Mouse (Mus musculus) kidney, adult 2 months (tissue): ENCODE results near the gene Mcur1. TPM values are rescaled to one million over a fixed set of nuclear protein-coding genes. Genes with fewer than 3 reads are reported as not detected.

Experiments
- DNase-seq: peaks from one replicate; pipeline ENCODE4 v3.0.0; 2021
- H3K27ac ChIP-seq: fragments of 200-500 bp; 2 replicates; pipeline ENCODE4 v1.5.1; 2012; ENCODE audit warnings: low read depth, low read length, control low read depth, inconsistent platforms; ENCODE audit not compliant: insufficient read depth
- H3K27me3 ChIP-seq: fragments of 200-500 bp; replicated peaks from 2 replicates; pipeline ENCODE4 v1.6.1; 2012; ENCODE audit warnings: mild to moderate bottlenecking, moderate library complexity, low read length, inconsistent platforms; ENCODE audit not compliant: control insufficient read depth, insufficient read depth
- H3K36me3 ChIP-seq: fragments of 200-500 bp; 2 replicates; pipeline ENCODE4 v1.6.1; 2012; ENCODE audit warnings: mild to moderate bottlenecking, moderate library complexity, low read length, inconsistent platforms; ENCODE audit not compliant: control insufficient read depth, insufficient read depth
- H3K4me1 ChIP-seq: fragments of 200-500 bp; 2 replicates; pipeline ENCODE4 v1.6.1; 2011; ENCODE audit warnings: low read length; ENCODE audit not compliant: control insufficient read depth, insufficient read depth
- H3K4me3 ChIP-seq: fragments of 200-500 bp; 2 replicates; pipeline ENCODE4 v1.5.1; 2011; ENCODE audit warnings: mild to moderate bottlenecking, low read depth, low read length, control low read depth; ENCODE audit not compliant: insufficient read depth
- CTCF ChIP-seq: fragments of 200-500 bp; conservative IDR thresholded peaks from 2 replicates; pipeline ENCODE4 v1.5.1; 2011; ENCODE audit warnings: low read depth, mild to moderate bottlenecking, control low read depth, low read length, moderate library complexity, mixed read lengths; ENCODE audit not compliant: insufficient read depth, insufficient read length
- POLR2A ChIP-seq: fragments of 200-500 bp; IDR thresholded peaks from one replicate; pipeline ENCODE4 v1.6.1; 2011; ENCODE audit warnings: low read depth, low read length, control low read depth
- WGBS: fragments of 180-500 bp; shearing (Covaris S2); methylation state at CpG from one replicate; pipeline ENCODE4 v1.1.7; 2018; 5-methylcytosine and 5-hydroxymethylcytosine counted together
- polyA plus RNA-seq: library from polyadenylated mRNA; depleted of rRNA; stranded (reverse); fragments of >200 nt; gene quantifications from 2 replicates; pipeline ENCODE4 v1.2.3, GENCODE M21; 2012

Gene Mcur1
- polyA plus RNA-seq, 1 experiment, result 87.2 TPM

DNA sequence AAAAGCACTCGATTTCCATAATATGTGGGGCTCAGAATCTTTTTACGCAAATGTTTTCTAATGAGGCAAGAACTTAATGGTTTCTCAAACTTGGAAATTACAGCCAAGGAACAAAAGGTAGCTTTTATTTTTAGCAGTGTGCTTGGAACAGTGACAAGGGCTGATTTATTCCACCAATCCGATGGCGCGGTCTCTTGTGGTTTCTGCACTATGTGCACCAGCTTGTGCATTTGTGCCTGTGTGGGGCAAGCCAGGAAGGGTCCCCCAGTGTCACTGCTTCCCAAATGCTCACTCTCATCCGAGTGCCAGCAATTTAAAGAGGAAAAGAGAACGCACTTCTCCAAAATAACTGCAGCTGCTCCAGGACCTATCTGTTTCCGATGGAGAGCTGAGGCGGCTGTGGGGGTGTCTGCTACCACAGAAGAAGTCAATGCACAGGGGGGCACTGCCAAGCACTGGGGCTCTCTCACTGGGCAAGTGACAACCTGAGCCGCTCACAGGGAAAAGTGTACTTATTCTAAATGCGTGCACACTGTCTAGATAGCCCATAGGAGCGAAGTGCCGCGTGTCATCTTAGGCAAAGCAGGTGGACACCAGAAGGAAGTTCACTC lies 19.7 kb downstream of the Mcur1 start:
- no peaks in the 10 kb centered on the region; the same call in 1 of the 2 replicates for H3K36me3 ChIP-seq
- TF ChIP-seq POLR2A (no peak), CTCF (no peak)
- no peak overlapping the region for H3K4me3 ChIP-seq
- DNase-seq, result peak; percentile 44
- H3K4me1 ChIP-seq, result peaks cover 12% of the 10 kb centered on the region
- no peaks in the 10 kb centered on the region for H3K27me3 ChIP-seq
- H3K27ac ChIP-seq, result no peak overlapping the region
- WGBS, result 77% methylated on average over 14 of the region's 14 CpGs

DNA sequence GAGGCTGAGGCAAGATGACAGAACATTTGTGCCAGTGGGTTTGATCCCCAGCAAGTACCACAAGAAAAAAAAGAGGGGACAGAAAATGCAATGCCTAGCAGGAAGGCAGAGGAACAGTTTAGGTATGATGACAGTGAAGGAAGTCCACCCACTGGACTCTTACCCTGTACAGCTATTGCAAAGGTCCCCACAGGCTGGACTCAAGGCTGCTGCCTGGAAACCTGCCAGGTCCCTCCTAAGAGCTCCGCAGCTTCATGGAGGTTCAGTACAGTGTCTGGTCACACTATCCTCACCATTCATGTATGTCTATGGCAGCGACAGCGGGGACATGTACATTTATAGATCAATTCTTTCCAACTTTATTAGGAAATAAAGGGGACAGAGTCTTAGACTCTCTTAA lies 20.6 kb downstream of the Mcur1 start:
- peak; percentile 84 for DNase-seq
- TF ChIP-seq CTCF (no peak), POLR2A (no peak)
- no peak overlapping the region for H3K4me3 ChIP-seq
- no peaks in the 10 kb centered on the region; the same call in 1 of the 2 replicates for H3K36me3 ChIP-seq
- H3K4me1 ChIP-seq, result peaks cover 12% of the 10 kb centered on the region
- H3K27ac ChIP-seq, result peak overlapping the region; percentile 42; the same call in 1 of the 2 replicates
- 84% methylated on average over 3 of the region's 3 CpGs for WGBS
- H3K27me3 ChIP-seq, result no peaks in the 10 kb centered on the region

DNA sequence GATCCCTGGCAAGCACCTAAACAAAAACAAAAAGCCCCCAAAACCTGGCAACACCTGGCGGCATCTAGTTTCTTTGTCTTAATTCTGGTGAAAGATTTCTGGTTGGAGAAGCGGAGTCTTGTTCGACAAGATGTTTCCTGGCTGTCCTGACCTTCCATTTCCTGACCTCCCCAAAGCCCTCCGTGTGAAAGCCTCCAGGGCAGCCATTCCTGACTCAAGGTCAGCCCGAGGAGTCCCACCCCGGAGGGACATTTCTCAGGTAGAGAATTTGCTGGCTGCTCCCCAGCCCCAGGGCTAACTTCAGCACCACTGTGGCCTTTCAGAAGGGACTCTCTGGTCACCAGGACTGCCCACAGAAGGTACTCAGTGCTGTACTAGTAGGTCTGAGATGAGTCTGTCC lies 22.1 kb downstream of the Mcur1 start:
- H3K4me1 ChIP-seq, result peaks cover 12% of the 10 kb centered on the region
- no peaks in the 10 kb centered on the region for H3K36me3 ChIP-seq
- no peak overlapping the region for H3K27ac ChIP-seq
- TF ChIP-seq CTCF (no peak), POLR2A (no peak)
- no peak overlapping the region for H3K4me3 ChIP-seq
- no peak for DNase-seq
- H3K27me3 ChIP-seq, result no peaks in the 10 kb centered on the region
- 44% methylated on average over 6 of the region's 6 CpGs for WGBS

DNA sequence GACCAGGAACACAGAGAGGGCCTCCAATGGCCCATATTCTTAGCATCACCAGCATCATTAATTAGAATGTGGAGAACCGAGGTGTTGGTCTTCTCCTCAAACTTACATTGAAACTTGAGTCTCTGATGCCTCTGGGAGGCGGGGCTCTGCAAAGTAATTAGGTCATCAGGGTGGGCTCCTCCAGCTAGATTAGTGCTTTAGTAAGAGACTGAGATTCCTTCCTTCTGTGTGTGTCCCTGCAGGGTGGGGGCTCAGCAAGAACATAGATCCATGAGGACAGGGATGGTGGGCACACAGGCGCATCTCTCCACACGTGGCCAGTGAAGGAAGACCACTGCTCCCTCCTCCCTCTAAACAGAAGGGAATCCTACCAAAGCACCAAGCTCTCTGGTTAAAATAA lies 26.0 kb downstream of the Mcur1 start:
- Histone ChIP-seq H3K27me3 (no peaks in the 10 kb centered on the region), H3K27ac (no peak overlapping the region), H3K4me1 (peaks cover 8% of the 10 kb centered on the region), H3K36me3 (no peaks in the 10 kb centered on the region), H3K4me3 (no peak overlapping the region)
- no peak for DNase-seq
- 61% methylated on average over 4 of the region's 4 CpGs for WGBS
- no peak for TF ChIP-seq POLR2A

DNA sequence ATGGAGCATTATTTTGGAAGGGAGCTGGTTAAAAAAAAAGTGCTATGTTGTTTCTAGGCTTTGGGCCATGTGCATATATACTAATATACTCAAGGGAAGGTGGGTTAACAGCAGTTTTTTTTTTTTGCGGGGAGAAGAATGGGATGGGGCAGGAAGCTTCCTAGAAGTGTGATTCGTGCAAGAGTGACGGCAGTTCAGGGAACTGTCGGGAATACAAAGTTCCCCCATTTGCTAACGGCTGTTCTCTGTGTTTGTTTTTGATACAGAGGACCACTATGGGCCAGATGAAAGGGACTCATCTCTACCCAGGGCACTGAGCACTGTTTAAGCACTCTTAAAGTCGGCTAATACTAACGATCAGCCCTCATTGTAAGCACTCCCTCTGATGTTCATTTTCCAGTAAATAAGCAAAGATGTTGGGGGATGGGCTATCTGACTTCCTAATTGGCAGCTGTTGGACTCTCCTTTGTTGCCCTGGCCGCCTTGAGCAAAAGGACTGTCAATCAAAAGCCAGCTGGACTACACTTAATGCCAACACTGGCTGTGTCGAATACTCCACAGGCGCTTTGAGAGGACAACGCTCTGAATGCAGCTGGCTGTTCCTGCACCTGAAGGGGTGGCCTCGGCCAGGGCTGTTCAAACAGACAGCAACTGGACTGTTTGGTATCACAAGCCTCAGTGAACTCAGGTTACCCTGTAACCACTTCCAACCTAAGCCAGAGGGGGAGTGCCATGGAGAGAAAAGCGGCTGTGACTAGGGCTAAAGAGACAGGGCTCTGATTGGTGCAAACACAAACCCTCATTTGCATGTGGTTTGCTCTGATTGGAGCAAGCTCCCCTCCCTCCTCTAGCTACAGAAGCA lies 28.9 kb downstream of the Mcur1 start:
- peak; percentile 85 for DNase-seq
- Histone ChIP-seq H3K4me1 (peaks cover 5% of the 10 kb centered on the region; the same call in 1 of the 2 replicates), H3K27ac (no peak overlapping the region), H3K27me3 (no peaks in the 10 kb centered on the region), H3K4me3 (no peak overlapping the region), H3K36me3 (no peaks in the 10 kb centered on the region)
- TF ChIP-seq POLR2A (no peak), CTCF (peak; percentile 39)
- 17% methylated on average over 13 of the region's 13 CpGs for WGBS

DNA sequence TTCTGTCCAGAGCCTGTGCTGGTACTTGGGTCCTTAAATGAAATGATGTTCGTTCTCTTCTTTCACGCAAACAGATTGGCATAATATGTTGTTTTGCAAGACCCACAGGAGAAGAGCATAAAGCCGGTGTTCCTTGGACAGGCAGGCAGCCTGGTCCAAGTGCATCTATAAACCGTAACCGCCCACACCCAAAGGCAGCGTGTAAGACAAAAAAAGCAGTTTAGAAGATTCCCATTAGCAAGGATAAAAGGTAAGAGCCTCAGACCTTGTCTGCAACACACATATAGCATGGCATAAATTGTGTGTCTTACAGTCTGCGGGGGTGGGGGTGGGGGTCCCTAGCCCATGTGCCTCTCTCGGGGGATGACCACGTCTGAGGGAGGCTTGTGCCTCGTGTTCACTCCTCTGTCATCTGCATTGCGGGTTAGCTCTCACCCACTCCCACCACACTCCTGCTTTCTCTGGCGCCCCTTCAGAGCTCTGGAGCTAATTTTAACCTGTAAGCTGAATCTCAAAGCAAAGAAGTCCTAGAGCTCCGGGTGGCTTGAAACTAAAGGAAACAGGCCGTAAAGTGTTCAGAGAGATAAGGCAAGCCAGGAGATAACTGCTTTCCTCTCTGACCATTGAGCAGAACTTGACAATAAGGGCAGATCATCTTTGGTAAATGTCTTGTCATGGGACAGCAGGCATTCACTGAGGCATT lies 29.7 kb downstream of the Mcur1 start:
- Histone ChIP-seq H3K27me3 (no peaks in the 10 kb centered on the region), H3K36me3 (no peaks in the 10 kb centered on the region), H3K27ac (no peak overlapping the region), H3K4me1 (peaks cover 5% of the 10 kb centered on the region; the same call in 1 of the 2 replicates), H3K4me3 (no peak overlapping the region)
- WGBS, result 64% methylated on average over 14 of the region's 14 CpGs
- DNase-seq, result no peak
- TF ChIP-seq CTCF, result no peak
- no peak for TF ChIP-seq POLR2A

DNA sequence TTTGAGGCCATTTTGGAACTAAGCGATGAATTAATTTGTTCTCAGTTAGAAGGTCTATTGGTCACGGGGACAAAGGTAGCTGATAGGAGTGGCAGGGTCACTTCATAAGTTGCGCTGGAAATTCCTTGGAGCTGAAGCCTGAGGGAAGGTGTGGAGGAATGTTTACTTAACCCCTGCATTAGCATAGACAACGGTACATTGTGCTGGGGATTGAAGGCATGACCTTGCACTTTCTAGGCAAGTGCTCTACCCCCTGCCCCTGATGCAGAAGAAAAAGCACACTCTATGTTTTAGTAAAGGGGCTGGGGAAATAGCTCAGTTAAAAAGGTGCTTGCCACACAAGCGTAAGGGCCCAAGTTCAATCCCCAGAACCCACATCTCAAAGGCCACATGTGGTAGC lies 33.7 kb downstream of the Mcur1 start:
- Histone ChIP-seq H3K36me3 (no peaks in the 10 kb centered on the region), H3K4me1 (peaks cover 8% of the 10 kb centered on the region; the same call in 1 of the 2 replicates), H3K27ac (no peak overlapping the region), H3K27me3 (no peaks in the 10 kb centered on the region), H3K4me3 (no peak overlapping the region)
- DNase-seq, result no peak
- 77% methylated on average over 5 of the region's 5 CpGs for whole genome bisulfite sequencing
- TF ChIP-seq POLR2A, result no peak
- TF ChIP-seq CTCF, result no peak
